Mouse (Mus musculus) liver, embryonic 11.5 days (tissue): ENCODE data around the gene Mthfr. TPM values are rescaled to one million over a fixed set of nuclear protein-coding genes. Genes with fewer than 3 reads are reported as not detected.

Experiments used
- ATAC-seq: fragments of 200-750 bp; cut with Nextera tagmentation; replicated peaks from 2 replicates; pipeline ENCODE4 v1.8.0; 2017; ENCODE audit warnings: moderate number of reproducible peaks, mild to moderate bottlenecking, moderate TSS enrichment, moderate library complexity; ENCODE audit not compliant: low FRiP score
- DNase-seq: peaks from one replicate; pipeline ENCODE4 v3.0.0-alpha.2; 2017; ENCODE audit warnings: low spot score
- H3K27ac ChIP-seq: fragments of 300-500 bp; sonication (generic); 2 replicates; pipeline ENCODE4 v1.5.1; 2014; ENCODE audit warnings: mild to moderate bottlenecking, low read depth, low read length, control low read depth
- H3K27me3 ChIP-seq: fragments of 300-500 bp; sonication (generic); replicated peaks from 2 replicates; pipeline ENCODE4 v1.6.1; 2014; ENCODE audit warnings: low read length, mixed read lengths; ENCODE audit not compliant: control insufficient read depth, insufficient read depth
- H3K36me3 ChIP-seq: fragments of 300-500 bp; sonication (generic); 2 replicates; pipeline ENCODE4 v1.6.1; 2014; ENCODE audit warnings: mild to moderate bottlenecking, low read length, moderate library complexity, mixed read lengths; ENCODE audit not compliant: control insufficient read depth, insufficient read depth
- H3K4me1 ChIP-seq: fragments of 300-500 bp; sonication (generic); replicated peaks from 2 replicates; pipeline ENCODE4 v1.6.1; 2014; ENCODE audit warnings: low read length, mixed read lengths; ENCODE audit not compliant: control insufficient read depth, insufficient read depth
- H3K4me2 ChIP-seq: fragments of 300-500 bp; sonication (generic); 2 replicates; pipeline ENCODE4 v1.6.1; 2014; ENCODE audit warnings: mild to moderate bottlenecking, control low read depth, moderate library complexity
- H3K4me3 ChIP-seq: fragments of 300-500 bp; sonication (generic); 2 replicates; pipeline ENCODE4 v1.5.1; 2014; ENCODE audit warnings: low read depth, low read length, control low read depth
- H3K9ac ChIP-seq: fragments of 300-500 bp; sonication (generic); 2 replicates; pipeline ENCODE4 v1.6.1; 2014; ENCODE audit warnings: low read depth, low read length, control low read depth
- H3K9me3 ChIP-seq: fragments of 300-500 bp; sonication (generic); 2 replicates; pipeline ENCODE4 v1.6.1; 2016; ENCODE audit warnings: low read length, inconsistent platforms, mixed read lengths; ENCODE audit not compliant: control insufficient read depth
- WGBS: fragments of 180-500 bp; shearing (Covaris S2); extraction: QIAGEN DNeasy Blood & Tissue Kit; methylation state at CpG from one replicate; pipeline ENCODE4 v1.1.7; 2014; 5-methylcytosine and 5-hydroxymethylcytosine counted together
- polyA plus RNA-seq: library from polyadenylated mRNA; unstranded; fragments of >200 nt; fragmentation: Nextera tagmentation; extraction: Ambion mirVana; gene quantifications from 2 replicates; pipeline ENCODE4 v1.2.1, GENCODE M21; 2014

Mthfr gene
- polyA plus RNA-seq, 1 experiment from 2014 or later, result 16.1 TPM

DNA sequence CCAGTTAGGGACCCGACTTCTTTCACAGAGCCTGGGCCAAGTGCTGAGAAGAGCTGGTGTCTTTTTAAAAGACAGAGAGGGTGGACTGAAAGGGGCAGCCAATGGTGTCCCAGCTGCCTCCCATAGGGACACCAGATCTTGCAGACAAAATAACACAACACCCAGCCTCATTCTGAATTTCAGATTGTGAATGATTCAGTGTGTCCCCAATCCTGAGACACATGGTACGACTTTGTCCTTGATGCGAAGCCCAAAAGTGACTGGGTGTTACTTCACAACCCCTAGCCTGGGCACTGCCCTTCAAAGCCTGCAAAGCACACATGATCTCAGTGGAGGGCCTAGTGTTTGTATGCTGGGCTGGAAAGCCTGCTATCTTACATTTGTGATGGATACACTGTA, 47.0 kb downstream of the Mthfr start:
- Histone ChIP-seq H3K4me1 (peaks cover 48% of the 10 kb centered on the region), H3K9me3 (no peaks in the 10 kb centered on the region), H3K36me3 (peaks cover 6% of the 10 kb centered on the region; the same call in 1 of the 2 replicates), H3K4me3 (no peak overlapping the region), H3K27me3 (no peaks in the 10 kb centered on the region), H3K4me2 (peak overlapping the region; percentile 86), H3K9ac (no peak overlapping the region; the same call in 1 of the 2 replicates), H3K27ac (peak overlapping the region; percentile 45; the same call in 1 of the 2 replicates)
- DNase-seq (no peak), ATAC-seq (no peak)
- 73% methylated on average over 3 of the region's 3 CpGs for WGBS

DNA sequence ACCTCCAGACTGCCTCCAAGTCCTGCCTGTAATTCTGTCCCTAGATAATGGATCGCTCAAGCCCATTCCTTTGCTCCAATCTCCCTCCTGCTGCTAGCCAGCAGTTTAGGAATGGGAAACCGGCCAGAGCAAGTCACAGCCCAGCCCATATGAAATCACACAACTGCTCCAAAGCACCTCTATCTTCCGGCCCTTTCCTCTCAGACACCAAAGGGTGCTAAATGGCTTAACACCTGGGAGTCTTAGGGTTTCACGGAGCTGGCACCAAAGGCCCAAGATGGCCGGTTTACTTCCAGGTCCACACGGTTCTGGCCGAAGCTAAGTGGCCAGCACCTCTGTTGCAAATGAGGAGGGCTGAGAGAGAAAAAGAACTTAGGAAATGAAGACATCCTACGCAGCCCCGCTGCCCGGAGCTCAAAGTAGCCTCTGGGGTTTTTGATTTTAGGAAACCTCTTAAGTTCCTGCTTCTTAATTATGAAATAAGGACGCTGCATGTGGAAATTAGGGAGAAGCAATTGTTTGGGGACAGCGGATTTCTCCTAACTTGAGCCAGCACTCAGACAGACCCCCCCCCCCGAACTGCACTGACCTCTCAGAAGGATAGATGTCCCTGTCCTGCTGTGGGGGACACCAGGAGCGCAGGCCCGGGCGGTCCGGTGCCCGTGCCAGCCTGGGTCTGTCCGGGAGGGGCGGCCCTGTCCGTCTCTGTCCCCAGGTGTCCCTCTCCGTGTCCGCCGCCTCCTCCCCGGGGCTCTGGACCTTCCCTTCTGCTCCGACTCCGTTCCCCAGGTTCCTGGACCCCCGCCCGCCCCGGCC, 48.4 kb downstream of the Mthfr start:
- DNase-seq, result peak; percentile 52
- WGBS, result 4% methylated on average over 30 of the region's 30 CpGs
- H3K4me1 ChIP-seq, result peaks cover 48% of the 10 kb centered on the region
- peak overlapping the region; percentile 65 for H3K27ac ChIP-seq
- no peaks in the 10 kb centered on the region for H3K9me3 ChIP-seq
- no peaks in the 10 kb centered on the region for H3K27me3 ChIP-seq
- peak; percentile 27 for ATAC-seq
- 0 out of 2 replicates have a peak, but pooled peaks cover 2% of the 10 kb centered on the region for H3K36me3 ChIP-seq
- peak overlapping the region; percentile 84 for H3K4me3 ChIP-seq
- peak overlapping the region; percentile 86 for H3K4me2 ChIP-seq
- H3K9ac ChIP-seq, result peak overlapping the region; percentile 89

DNA sequence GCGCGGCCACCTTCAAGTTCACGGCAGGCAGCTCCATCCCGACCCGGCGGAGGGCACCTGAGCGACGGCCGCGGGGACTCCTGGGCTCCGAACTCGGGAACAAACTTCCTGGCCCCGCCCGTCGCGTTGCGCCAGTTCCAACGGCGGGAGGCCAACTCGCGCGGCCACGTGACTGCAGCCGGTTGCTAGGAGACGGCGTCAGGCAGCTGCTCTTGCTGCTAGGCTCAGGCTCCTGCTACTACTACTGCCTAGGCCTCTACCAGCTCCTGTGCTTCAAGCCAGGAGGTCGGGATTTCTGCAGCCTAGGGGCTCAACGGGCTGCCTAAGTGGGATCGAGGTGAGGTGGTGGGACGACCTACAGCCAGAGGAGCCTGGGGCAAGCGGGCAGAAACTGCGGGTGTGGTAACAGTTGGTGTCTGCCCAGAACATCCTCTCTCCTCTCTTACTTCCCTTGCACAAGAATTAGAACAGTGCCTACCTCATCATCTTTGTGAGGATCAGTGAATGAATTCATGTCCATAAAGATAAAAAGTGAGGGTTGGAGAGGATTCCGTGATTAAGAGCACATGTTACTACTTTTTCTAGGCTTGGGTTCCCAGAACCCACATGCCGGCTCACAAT, 49.1 kb downstream of the Mthfr start, which contains the start of gene Agtrap:
Gene Agtrap (minus strand): TSS at position 125 of the 621 bp plus-strand sequence.
- ATAC-seq (peak; percentile 85), DNase-seq (peak; percentile 84)
- H3K4me2 ChIP-seq, result peak within 1 kb of the TSS; percentile 86
- 0 out of 2 replicates have a peak, but pooled peaks cover 2% of the 10 kb centered on the region for H3K36me3 ChIP-seq
- no peaks in the 10 kb centered on the region for H3K9me3 ChIP-seq
- peak within 1 kb of the TSS; percentile 89 for H3K9ac ChIP-seq
- H3K27ac ChIP-seq, result peak within 1 kb of the TSS; percentile 65
- peak within 1 kb of the TSS; percentile 84 for H3K4me3 ChIP-seq
- no peaks in the 10 kb centered on the region for H3K27me3 ChIP-seq
- 8% methylated on average over 34 of the region's 34 CpGs for WGBS
- peaks cover 41% of the 10 kb centered on the region for H3K4me1 ChIP-seq

DNA sequence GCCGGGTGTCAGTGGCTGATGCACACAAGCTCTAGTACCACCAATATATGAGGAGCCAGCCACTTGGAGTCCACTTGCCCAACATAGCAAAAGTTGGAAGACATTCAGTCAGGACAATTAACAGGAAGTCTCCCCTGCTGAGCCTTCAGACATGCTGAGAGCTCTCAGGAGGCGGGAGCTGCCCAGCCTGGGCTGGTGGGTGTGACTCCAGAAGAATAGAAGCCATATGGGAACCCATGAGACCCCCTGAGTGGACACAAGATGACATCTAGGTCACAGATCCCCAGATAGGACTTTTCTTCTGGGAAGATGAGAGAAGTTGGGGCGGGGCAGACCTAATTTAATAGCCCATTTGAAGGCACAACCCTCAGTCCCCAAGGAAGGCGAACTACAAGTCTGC, 50.3 kb downstream of the Mthfr start:
- H3K4me1 ChIP-seq, result peaks cover 30% of the 10 kb centered on the region
- ATAC-seq (no peak), DNase-seq (no peak)
- H3K4me3 ChIP-seq, result no peak overlapping the region
- no peaks in the 10 kb centered on the region for H3K9me3 ChIP-seq
- no peaks in the 10 kb centered on the region for H3K27me3 ChIP-seq
- H3K27ac ChIP-seq, result no peak overlapping the region
- H3K4me2 ChIP-seq, result no peak overlapping the region
- H3K36me3 ChIP-seq, result no peaks in the 10 kb centered on the region
- H3K9ac ChIP-seq, result no peak overlapping the region
- 81% methylated on average over 4 of the region's 4 CpGs for WGBS

DNA sequence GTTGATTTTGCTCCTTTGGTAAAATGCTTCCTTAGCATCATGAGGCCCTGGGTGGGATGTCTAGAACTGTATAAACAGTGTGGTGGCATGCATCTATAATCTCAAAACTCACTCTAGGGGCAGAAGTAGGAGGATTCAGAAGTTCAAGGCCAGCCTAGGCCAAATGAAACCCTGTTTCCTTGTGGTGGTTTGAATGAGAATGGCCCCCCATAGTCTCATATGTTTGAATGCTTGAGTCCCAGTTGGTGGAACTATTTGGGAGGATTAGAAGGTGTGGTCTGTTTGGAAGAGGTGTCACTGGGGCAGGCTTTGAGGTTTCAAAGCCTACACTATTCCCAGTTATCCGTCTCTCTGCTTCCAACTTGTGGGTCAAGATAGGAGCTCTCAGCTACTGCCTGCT, 52.3 kb downstream of the Mthfr start:
- no peak for DNase-seq
- 86% methylated on average over 1 of the region's 1 CpGs for WGBS
- no peak overlapping the region for H3K4me3 ChIP-seq
- H3K36me3 ChIP-seq, result no peaks in the 10 kb centered on the region
- H3K9me3 ChIP-seq, result no peaks in the 10 kb centered on the region
- no peak overlapping the region for H3K27ac ChIP-seq
- H3K9ac ChIP-seq, result no peak overlapping the region
- peaks cover 13% of the 10 kb centered on the region for H3K4me1 ChIP-seq
- no peak for ATAC-seq
- no peak overlapping the region for H3K4me2 ChIP-seq
- no peaks in the 10 kb centered on the region for H3K27me3 ChIP-seq

DNA sequence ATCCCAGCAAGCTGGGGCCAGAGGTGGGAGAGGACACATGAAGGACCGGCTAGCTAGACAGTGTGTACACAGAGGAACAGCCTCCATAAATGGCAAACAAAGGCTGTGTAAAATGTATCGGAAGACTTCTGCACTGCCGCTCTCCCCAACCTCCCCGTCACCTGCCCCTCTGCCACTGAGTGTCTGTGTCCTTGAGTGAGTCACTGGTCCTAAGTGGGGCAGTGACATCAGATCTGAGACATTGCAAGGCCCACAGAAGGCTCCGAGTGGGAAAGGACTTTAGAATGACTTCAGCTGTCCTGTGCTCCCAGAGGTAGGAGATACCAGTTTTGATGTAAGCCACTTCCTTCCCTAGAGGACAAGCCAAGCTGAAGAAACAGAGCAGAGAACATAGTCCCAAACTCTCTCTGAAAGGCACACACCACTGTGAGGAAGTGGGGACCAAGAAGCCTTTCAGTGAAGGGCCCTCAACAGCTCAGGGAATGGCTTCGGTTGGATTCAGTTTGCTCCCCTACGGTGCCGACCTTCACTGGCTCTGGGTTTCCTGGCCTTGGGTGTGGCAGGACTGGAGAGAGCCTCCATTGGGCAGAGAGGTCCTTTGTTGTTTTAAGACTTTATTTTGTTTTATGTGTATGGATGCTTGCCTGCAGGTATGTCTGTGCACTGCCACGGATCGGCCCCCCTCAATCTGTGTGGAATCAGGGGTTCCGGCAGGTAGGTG, 53.8 kb downstream of the Mthfr start:
- Histone ChIP-seq H3K27me3 (no peaks in the 10 kb centered on the region), H3K27ac (no peak overlapping the region), H3K9ac (no peak overlapping the region), H3K4me1 (0 out of 2 replicates have a peak, but pooled peaks cover 2% of the 10 kb centered on the region), H3K9me3 (no peaks in the 10 kb centered on the region), H3K36me3 (no peaks in the 10 kb centered on the region), H3K4me3 (no peak overlapping the region), H3K4me2 (no peak overlapping the region)
- WGBS, result 85% methylated on average over 11 of the region's 11 CpGs
- DNase-seq (no peak), ATAC-seq (no peak)

DNA sequence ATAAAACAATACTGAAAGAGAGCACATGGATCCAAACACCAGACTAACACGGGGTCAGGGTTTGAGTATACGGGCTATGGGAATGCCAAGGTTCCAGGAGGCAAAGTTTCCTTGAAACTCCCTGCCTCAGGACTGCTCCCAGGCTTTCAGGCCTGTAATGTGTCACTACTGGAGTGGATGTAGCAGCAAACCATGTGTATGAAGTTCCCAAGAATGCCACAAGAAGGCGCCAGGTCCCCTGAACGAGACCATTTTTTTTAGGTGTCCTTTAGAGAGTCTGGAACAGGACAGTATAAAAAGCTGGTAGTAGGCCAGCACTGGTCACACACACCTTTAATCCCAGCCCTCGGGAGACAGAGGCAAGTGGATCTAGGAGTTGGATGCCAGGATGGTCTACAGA, 55.3 kb downstream of the Mthfr start:
- no peaks in the 10 kb centered on the region for H3K36me3 ChIP-seq
- H3K4me2 ChIP-seq, result no peak overlapping the region
- no peaks in the 10 kb centered on the region for H3K9me3 ChIP-seq
- ATAC-seq, result no peak
- no peak for DNase-seq
- no peaks in the 10 kb centered on the region for H3K27me3 ChIP-seq
- H3K27ac ChIP-seq, result no peak overlapping the region
- WGBS, result 79% methylated on average over 5 of the region's 5 CpGs
- no peak overlapping the region for H3K4me3 ChIP-seq
- H3K4me1 ChIP-seq, result no peaks in the 10 kb centered on the region
- no peak overlapping the region for H3K9ac ChIP-seq

DNA sequence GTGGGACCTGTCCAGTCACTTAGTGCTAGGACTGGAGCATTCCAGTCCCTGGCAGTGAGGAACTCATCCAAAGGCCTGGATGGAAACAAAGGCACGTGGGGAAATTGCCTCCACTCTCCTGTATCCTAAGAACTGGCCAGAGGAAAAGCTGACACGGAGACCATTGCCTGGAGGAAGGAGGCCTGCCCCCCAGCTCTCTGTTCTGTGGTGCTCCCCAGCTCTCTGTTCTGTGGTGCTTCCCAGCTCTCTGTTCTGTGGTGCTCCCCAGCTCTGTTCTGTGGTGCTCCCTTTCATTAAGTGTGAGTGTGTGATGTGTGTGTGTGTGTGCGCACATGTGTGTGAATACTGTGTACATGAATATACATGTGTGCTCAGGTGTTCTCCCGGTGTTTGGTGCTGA, 56.2 kb downstream of the Mthfr start:
- DNase-seq (no peak), ATAC-seq (no peak)
- no peak overlapping the region for H3K4me3 ChIP-seq
- WGBS, result 76% methylated on average over 4 of the region's 4 CpGs
- no peaks in the 10 kb centered on the region for H3K27me3 ChIP-seq
- no peak overlapping the region for H3K9ac ChIP-seq
- no peak overlapping the region for H3K4me2 ChIP-seq
- no peaks in the 10 kb centered on the region for H3K4me1 ChIP-seq
- H3K27ac ChIP-seq, result no peak overlapping the region
- no peaks in the 10 kb centered on the region for H3K36me3 ChIP-seq
- no peaks in the 10 kb centered on the region for H3K9me3 ChIP-seq
